Mouse (Mus musculus) cortical plate, adult 2 months (tissue): ENCODE measurements around the gene Ooep. TPM values are rescaled to one million over a fixed set of nuclear protein-coding genes. Genes with fewer than 3 reads are reported as not detected.
"Not testable (repeated sequence)": the region's sequence is repeated elsewhere in the genome, so short reads cannot be mapped to it uniquely, and the experiment has no call there.

Experiments used
- H3K27ac ChIP-seq: fragments of 200-500 bp; 2 replicates; pipeline ENCODE4 v1.5.1; 2012; ENCODE audit warnings: low read length, control low read depth, inconsistent platforms; ENCODE audit not compliant: insufficient read depth
- H3K4me1 ChIP-seq: fragments of 200-500 bp; 2 replicates; pipeline ENCODE4 v1.6.1; 2011; ENCODE audit warnings: low read length; ENCODE audit not compliant: control insufficient read depth, insufficient read depth
- H3K4me3 ChIP-seq: fragments of 200-500 bp; 2 replicates; pipeline ENCODE4 v1.5.1; 2011; ENCODE audit warnings: mild to moderate bottlenecking, low read length, control low read depth; ENCODE audit not compliant: insufficient read depth
- CTCF ChIP-seq: fragments of 200-500 bp; IDR thresholded peaks from 2 replicates; pipeline ENCODE4 v1.5.1; 2011; ENCODE audit warnings: mild to moderate bottlenecking, control low read depth, low read length; ENCODE audit not compliant: insufficient read depth; ENCODE audit errors: extremely low read depth
- POLR2A ChIP-seq: fragments of 200-500 bp; IDR thresholded peaks from 2 replicates; pipeline ENCODE4 v1.6.1; 2011; ENCODE audit warnings: mild to moderate bottlenecking, low read length, control low read depth; ENCODE audit not compliant: insufficient read depth; ENCODE audit errors: extremely low read depth
- polyA plus RNA-seq: library from polyadenylated mRNA; depleted of rRNA; stranded (reverse); fragments of >200 nt; gene quantifications from 2 replicates; pipeline ENCODE4 v1.2.3, GENCODE M21; 2012

Gene Ooep
- polyA plus RNA-seq, 1 experiment = 0.06 TPM

GRCm38 (mm10) chr9:78354665-78355578, 23.6 kb downstream of the Ooep start:
- Histone ChIP-seq H3K4me3 (no peak overlapping the region), H3K4me1 (no peaks in the 10 kb centered on the region), H3K27ac (no peak overlapping the region)
- TF ChIP-seq POLR2A (no peak), CTCF (no peak)

- no peak overlapping the region for H3K27ac ChIP-seq
- H3K4me3 ChIP-seq = no peak overlapping the region
- no peak for TF ChIP-seq POLR2A
- TF ChIP-seq CTCF = no peak
- H3K4me1 ChIP-seq = no peaks in the 10 kb centered on the region
Observed at GRCm38 (mm10) chr9:78351504-78352220, 26.9 kb downstream of the Ooep start.

GRCm38 (mm10) chr9:78350007-78350406, 28.5 kb downstream of the Ooep start:
- not testable (repeated sequence) for H3K4me1 ChIP-seq, H3K4me3 ChIP-seq, H3K27ac ChIP-seq

- H3K4me3 ChIP-seq, H3K27ac ChIP-seq, H3K4me1 ChIP-seq: not testable (repeated sequence)
Observed at GRCm38 (mm10) chr9:78349141-78349540, 29.4 kb downstream of the Ooep start.

GRCm38 (mm10) chr9:78348206-78349004, 30.1 kb downstream of the Ooep start:
- not testable (repeated sequence) for H3K27ac ChIP-seq, H3K4me1 ChIP-seq, H3K4me3 ChIP-seq

GRCm38 (mm10) chr9:78347004-78347403, 31.5 kb downstream of the Ooep start:
- Histone ChIP-seq H3K4me3 (no peak overlapping the region), H3K27ac (no peak overlapping the region), H3K4me1 (no peaks in the 10 kb centered on the region)
- TF ChIP-seq CTCF (no peak), POLR2A (no peak)

GRCm38 (mm10) chr9:78345235-78345634, 33.3 kb downstream of the Ooep start:
- H3K4me1 ChIP-seq, H3K4me3 ChIP-seq, H3K27ac ChIP-seq: not testable (repeated sequence)

- not testable (repeated sequence) for H3K27ac ChIP-seq, H3K4me3 ChIP-seq, H3K4me1 ChIP-seq
Observed at GRCm38 (mm10) chr9:78343055-78343454, 35.5 kb downstream of the Ooep start.

GRCm38 (mm10) chr9:78342494-78342893, 36.0 kb downstream of the Ooep start:
- not testable (repeated sequence) for H3K4me3 ChIP-seq, H3K4me1 ChIP-seq, H3K27ac ChIP-seq

GRCm38 (mm10) chr9:78340324-78340723, 38.2 kb downstream of the Ooep start:
- TF ChIP-seq CTCF = peak; percentile 36; the same call in 1 of the 2 replicates
- H3K27ac ChIP-seq, H3K4me3 ChIP-seq, H3K4me1 ChIP-seq: not testable (repeated sequence)

- not testable (repeated sequence) for H3K4me3 ChIP-seq, H3K4me1 ChIP-seq, H3K27ac ChIP-seq
Observed at GRCm38 (mm10) chr9:78337050-78337449, 41.5 kb downstream of the Ooep start.

GRCm38 (mm10) chr9:78327289-78327688, 51.2 kb downstream of the Ooep start, which contains the start of gene Omt2b:
Omt2b (plus strand) TSS chr9:78327589.
- not testable (repeated sequence) for H3K4me3 ChIP-seq, H3K4me1 ChIP-seq, H3K27ac ChIP-seq
